Mouse (Mus musculus) adrenal gland, postnatal 25 days (tissue): Measurements from ENCODE around the gene Sh3bp1. TPM values are rescaled to one million over a fixed set of nuclear protein-coding genes. Genes with fewer than 3 reads are reported as not detected.

Experiments used
- DNase-seq: peaks from one replicate; pipeline ENCODE4 v3.0.0; 2021; ENCODE audit warnings: mixed read lengths
- microRNA-seq, 2 experiments: library from miRNA; unstranded; fragments of <30 nt; microRNA quantifications; one replicate each; pipeline ENCODE4 v1.2.0; 2021
- total RNA-seq: library from RNA; stranded (reverse); gene quantifications from 2 replicates; pipeline ENCODE4 v1.2.3, GENCODE M21; 2021

Sh3bp1 gene
- total RNA-seq, 1 experiment from 2014 or later: 8.8 TPM

DNA sequence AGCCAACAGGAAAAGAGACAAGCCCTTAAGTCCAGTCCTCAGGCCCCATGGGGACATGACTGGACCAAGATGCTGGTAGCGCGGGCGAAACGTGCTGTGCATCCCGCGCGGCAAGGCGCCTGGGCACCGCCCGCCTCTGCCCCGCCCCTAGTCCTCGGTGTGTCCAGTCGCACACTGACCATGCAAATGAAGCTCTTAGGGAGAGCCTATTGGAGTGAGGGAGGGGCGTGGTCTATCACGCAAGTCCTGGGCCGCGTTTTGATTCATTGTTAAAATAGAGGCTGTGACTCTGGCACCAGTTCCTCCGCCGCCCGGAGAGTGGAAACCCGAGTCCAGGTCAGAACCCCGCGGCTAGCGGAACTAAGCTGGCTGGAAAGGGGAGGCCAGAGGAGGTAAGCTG is 48.1 kb downstream of the Sh3bp1 start, which contains the start of gene Triobp:
Gene Triobp, plus strand, starts transcription at position 68 of the 400 bp plus-strand sequence.
- DNase-seq: peak; percentile 86

DNA sequence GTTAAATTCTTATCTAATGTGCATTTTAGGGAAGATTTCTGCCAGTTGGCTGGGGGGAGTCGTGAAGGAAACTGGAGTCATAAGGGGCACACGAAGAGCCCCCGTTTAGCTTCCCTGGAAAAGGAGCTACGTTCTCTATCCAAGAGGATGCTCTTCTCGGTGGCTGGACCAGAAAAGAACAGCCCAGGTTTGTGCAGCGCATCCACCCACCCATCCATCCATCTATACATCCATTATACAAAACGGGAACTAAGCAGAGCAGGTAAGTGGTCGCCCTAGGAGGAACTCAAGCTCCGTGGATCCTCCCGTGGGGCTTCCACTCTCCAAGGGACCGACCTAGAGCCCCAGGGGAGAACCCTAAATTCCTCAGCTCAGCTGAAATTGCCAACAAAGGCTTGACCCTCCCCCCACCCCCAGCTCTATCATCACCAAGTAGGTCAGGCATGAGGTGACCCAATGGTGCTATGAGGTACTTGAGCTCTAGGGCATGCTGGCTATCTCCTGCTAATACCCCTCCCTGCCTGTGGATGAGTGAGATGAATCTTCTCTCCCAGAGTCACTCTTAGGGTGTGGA is 48.7 kb downstream of the Sh3bp1 start:
- no peak for DNase-seq

DNA sequence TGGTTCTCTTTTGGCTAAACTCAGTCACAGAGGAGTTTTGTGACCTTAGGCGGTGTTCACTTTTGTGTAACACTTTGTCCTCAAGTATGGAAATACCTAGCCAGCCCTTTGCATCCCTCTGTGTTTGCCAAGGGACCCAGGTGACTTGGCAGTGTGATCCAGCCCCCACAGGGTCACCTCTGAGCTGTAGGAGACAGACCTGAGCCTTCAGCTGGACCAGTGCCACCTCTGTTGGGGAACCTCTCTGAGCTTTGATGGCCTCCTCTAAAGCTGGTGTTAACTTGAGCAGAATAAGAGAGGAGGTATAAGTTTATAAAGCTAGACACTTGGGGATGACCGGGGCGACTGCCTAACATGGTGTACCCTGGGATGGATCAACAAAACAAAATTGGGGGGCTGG is 49.3 kb downstream of the Sh3bp1 start:
- no peak for DNase-seq

DNA sequence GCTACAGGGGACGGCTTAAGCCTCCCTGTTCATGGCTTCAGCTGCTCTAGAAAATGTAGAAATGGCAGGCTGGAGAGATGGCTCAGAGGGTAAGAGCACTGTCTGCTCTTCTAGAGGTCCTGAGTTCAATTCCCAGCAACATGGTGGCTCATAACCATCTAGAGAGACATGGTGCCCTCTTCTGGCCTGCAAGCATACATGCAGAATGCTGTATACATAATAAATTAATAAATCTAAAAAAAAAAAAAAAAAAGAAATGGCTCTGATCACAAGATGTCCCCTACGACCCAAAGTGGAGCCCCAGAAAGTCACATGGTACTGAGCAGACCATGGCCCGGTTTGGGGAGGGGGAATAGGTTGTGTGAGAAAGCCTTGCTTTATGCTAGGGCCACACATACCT is 56.1 kb downstream of the Sh3bp1 start:
- DNase-seq: no peak

DNA sequence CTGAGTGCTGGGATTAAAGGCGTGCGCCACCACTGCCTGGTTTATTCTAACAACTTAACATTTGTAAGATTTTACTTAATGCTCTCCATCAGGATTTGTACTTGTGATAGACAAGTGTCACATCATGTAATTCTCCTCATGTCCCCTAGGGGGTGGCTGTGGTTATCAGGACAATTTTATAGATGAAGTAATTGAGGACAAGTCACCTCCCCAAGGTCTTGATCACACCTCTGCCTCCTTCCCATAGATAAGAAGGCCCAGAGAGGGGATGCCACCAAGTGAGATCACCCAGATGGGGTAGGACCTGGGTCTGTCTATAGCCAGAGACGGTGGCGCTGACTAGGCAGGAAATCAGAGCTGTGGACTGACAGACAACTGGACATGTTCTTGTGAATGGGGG is 56.8 kb downstream of the Sh3bp1 start:
- no peak for DNase-seq

DNA sequence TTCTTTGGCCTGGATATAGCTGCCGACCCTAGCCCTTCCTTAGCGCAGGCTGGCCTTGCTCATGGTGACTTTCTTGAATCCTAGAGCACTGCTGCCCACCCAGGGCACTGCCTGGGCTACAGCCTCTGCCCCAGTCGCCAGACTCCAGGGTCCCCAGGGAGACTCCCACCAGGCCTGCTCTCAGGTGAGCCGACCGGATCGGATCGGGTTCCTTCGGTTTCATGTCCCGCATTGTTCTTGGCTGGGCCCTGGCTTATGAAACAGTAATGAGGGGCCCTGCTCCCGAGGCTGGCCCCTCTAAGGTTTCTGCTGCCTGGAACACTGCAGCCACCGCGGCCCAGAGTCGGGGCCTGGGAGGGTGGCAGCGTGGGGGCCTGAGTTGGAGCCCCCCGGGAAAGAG is 57.5 kb downstream of the Sh3bp1 start:
- no peak for DNase-seq

DNA sequence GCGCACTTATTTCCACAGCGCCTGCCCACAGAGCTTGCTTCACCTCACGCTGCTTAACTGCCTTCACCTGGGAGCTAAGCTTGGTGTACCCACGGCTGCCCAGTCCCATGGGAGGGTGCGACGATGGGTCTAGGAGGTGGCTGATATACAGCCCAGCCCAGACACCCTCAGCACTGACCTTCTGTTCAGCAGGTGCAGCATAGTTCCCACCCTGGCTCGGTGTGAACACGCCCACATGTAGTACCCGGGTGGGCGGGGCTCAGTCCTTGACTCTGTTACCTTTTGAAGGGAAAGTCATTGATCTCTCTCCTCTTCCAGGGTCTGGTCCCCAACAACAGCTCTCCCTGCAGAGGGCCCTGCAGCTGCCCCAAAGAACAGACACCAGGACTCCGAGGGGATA is 60.0 kb downstream of the Sh3bp1 start:
- no peak for DNase-seq

DNA sequence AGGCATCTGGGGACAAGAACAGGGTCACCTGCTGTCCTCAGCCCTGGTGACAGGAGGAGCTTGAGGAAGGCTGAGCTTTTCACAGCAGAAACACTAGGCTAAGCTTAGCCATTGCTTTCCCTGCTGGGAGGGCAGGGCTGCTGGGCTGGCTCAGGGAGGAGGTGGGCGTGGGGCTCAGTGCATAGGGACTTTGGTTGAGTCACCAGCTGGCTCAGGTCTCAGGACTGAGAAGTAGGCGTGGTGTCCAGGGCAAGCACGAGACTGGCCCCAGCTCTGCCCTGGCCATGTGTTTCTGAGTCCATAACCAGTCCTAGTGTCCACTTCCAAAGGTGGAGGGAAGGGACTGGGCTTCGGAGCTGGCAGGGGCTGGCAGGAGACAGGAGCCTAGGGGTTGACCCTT is 60.5 kb downstream of the Sh3bp1 start:
- DNase-seq: peak; percentile 74

Small RNAs within 50 kb of the gene (microRNA-seq; reads per million reads assigned to microRNA genes)
- 0 to 1.0 reads per million in 2 experiments for gene Mir6955

Other genes starting within 250 kb of the Sh3bp1 start
- gene Elfn2, start 181.0 kb upstream of the Sh3bp1 start, total RNA-seq: 2.4 and 7.8 TPM in 2 replicates
- gene Mfng, start 126.3 kb upstream of the Sh3bp1 start, total RNA-seq: 11.9 and 14.5 TPM in 2 replicates
- 6.5 and 7.0 TPM in 2 replicates for gene Card10, start 96.7 kb upstream of the Sh3bp1 start, total RNA-seq
- gene Cdc42ep1, start 57.1 kb upstream of the Sh3bp1 start, total RNA-seq: 38.8 and 43.4 TPM in 2 replicates
- gene Lgals2, start 44.2 kb upstream of the Sh3bp1 start, total RNA-seq: not detected in 2 replicates
- gene Gga1, start 22.6 kb upstream of the Sh3bp1 start, total RNA-seq: 58.1 and 61.5 TPM in 2 replicates
- gene Gm49510, start 101 bp upstream of the Sh3bp1 start, total RNA-seq: not detected in 2 replicates
- 5.0 and 6.0 TPM in 2 replicates for gene Pdxp, start 14.2 kb downstream of the Sh3bp1 start, total RNA-seq
- 273 and 304 TPM in 2 replicates for gene Lgals1, start 27.0 kb downstream of the Sh3bp1 start, total RNA-seq
- gene Nol12, start 35.2 kb downstream of the Sh3bp1 start, total RNA-seq: 42.7 and 44.0 TPM in 2 replicates
- gene Triobp, start 48.0 kb downstream of the Sh3bp1 start, total RNA-seq: 113 and 114 TPM in 2 replicates
- 159 and 217 TPM in 2 replicates for gene H1f0, start 128.7 kb downstream of the Sh3bp1 start, total RNA-seq
- 0.39 TPM in 1 of 2 replicates, not detected in the other for gene Galr3, start 142.1 kb downstream of the Sh3bp1 start, total RNA-seq
- gene Ankrd54, start 163.1 kb downstream of the Sh3bp1 start, total RNA-seq: 20.4 and 27.4 TPM in 2 replicates
- 150 and 151 TPM in 2 replicates for gene Eif3l, start 175.4 kb downstream of the Sh3bp1 start, total RNA-seq
- 42.9 and 57.5 TPM in 2 replicates for gene Micall1, start 209.1 kb downstream of the Sh3bp1 start, total RNA-seq
- 110 and 122 TPM in 2 replicates for gene Polr2f, start 241.2 kb downstream of the Sh3bp1 start, total RNA-seq
- gene 1700088E04Rik, start 241.5 kb downstream of the Sh3bp1 start, total RNA-seq: 6.3 and 7.2 TPM in 2 replicates